In the genomic region with DNA sequence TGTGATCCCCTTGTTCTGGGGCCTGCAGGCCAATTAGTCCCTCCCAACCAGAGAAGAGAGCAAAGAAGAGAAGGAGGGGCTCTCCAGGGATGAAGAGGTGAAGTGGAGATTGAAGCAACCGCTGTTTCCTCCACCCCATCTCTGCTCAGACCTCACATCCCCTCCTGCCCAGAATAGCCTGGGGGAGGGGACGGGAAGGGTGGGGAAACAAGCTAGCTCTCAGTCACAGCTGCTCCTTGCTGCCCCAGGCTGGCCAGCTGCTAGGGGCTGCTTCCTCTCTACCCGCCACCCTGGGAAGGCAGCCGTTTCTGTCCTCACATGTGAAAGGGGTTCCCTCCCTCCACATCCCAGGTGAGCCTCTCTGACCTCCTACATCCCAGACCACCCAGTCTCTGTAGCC, we compare ENCODE assay signal across 8 mouse cellular contexts.
A peak's percentile ranks its signal among the peaks of the same experiment; 100 is the strongest.
DNase-seq lines count a peak whose midpoint lies in the region; ATAC-seq and TF ChIP-seq lines count a peak whose summit lies in the region.

No protein-coding gene starts in this region.

- peaks cover 3% of the 10 kb centered on the region; the same call in 1 of the 2 replicates for H3K4me1 ChIP-seq in forebrain, embryonic 12.5 days
- H3K4me1 ChIP-seq in forebrain, postnatal 0 days (ENCODE audit: insufficient read depth), result no peaks in the 10 kb centered on the region
- H3K4me1 ChIP-seq in neural tube, embryonic 11.5 days (ENCODE audit: control insufficient read depth, insufficient read depth, low read length), result no peaks in the 10 kb centered on the region
- no peaks in the 10 kb centered on the region; the same call in 1 of the 2 replicates for H3K4me1 ChIP-seq in neural tube, embryonic 15.5 days

- WGBS in forebrain, embryonic 12.5 days, result 33% methylated on average over 4 of the region's 4 CpGs
- WGBS in forebrain, postnatal 0 days, result 32% methylated on average over 4 of the region's 4 CpGs
- WGBS in neural tube, embryonic 11.5 days, result 24% methylated on average over 4 of the region's 4 CpGs
- 40% methylated on average over 4 of the region's 4 CpGs for WGBS in neural tube, embryonic 15.5 days

- 0 out of 2 replicates have a peak, but pooled peaks have one; percentile 44 for ATAC-seq in forebrain, embryonic 12.5 days (ENCODE audit: low FRiP score)
- ATAC-seq in forebrain, postnatal 0 days, result no peak
- ATAC-seq in neural tube, embryonic 11.5 days (ENCODE audit: insufficient read depth, low FRiP score, low TSS enrichment), result no peak
- no peak for ATAC-seq in neural tube, embryonic 15.5 days (ENCODE audit: low FRiP score)
- peak; percentile 88 for ATAC-seq in megakaryocyte, adult 5-6 weeks (ENCODE audit: poor library complexity, severe bottlenecking)

- no peak for TF ChIP-seq CTCF in forebrain, postnatal 0 days (IDR thresholded peaks at IDR 0.05; ENCODE audit: low read depth)

- no peaks in the 10 kb centered on the region for H3K36me3 ChIP-seq in forebrain, embryonic 12.5 days (replicated peaks)
- H3K36me3 ChIP-seq in forebrain, postnatal 0 days (ENCODE audit: insufficient read depth), result no peaks in the 10 kb centered on the region
- no peaks in the 10 kb centered on the region for H3K36me3 ChIP-seq in neural tube, embryonic 11.5 days (ENCODE audit: control insufficient read depth, insufficient read depth, low read length)
- H3K36me3 ChIP-seq in neural tube, embryonic 15.5 days, result no peaks in the 10 kb centered on the region

- no peaks in the 10 kb centered on the region for H3K27me3 ChIP-seq in forebrain, embryonic 12.5 days
- H3K27me3 ChIP-seq in forebrain, postnatal 0 days (ENCODE audit: insufficient read depth, low read length), result no peaks in the 10 kb centered on the region
- H3K27me3 ChIP-seq in neural tube, embryonic 11.5 days (ENCODE audit: control insufficient read depth, insufficient read depth, low read length), result no peaks in the 10 kb centered on the region
- no peaks in the 10 kb centered on the region for H3K27me3 ChIP-seq in neural tube, embryonic 15.5 days (replicated peaks)

- no peaks in the 10 kb centered on the region for H3K9me3 ChIP-seq in forebrain, embryonic 12.5 days
- H3K9me3 ChIP-seq in forebrain, postnatal 0 days (ENCODE audit: low read length), result no peaks in the 10 kb centered on the region
- H3K9me3 ChIP-seq in neural tube, embryonic 11.5 days (ENCODE audit: control insufficient read depth, low read length), result no peaks in the 10 kb centered on the region
- H3K9me3 ChIP-seq in neural tube, embryonic 15.5 days (replicated peaks), result no peaks in the 10 kb centered on the region

- no peak overlapping the region for H3K4me2 ChIP-seq in forebrain, embryonic 12.5 days
- H3K4me2 ChIP-seq in forebrain, postnatal 0 days (ENCODE audit: low read depth), result no peak overlapping the region
- H3K4me2 ChIP-seq in neural tube, embryonic 11.5 days (ENCODE audit: low read depth), result no peak overlapping the region
- no peak overlapping the region for H3K4me2 ChIP-seq in neural tube, embryonic 15.5 days

- no peak for DNase-seq in forebrain, postnatal 0 days
- peak; percentile 31 for DNase-seq in neural tube, embryonic 11.5 days (ENCODE audit: low spot score)
- peak; percentile 59 for DNase-seq in thymus, postnatal 4 days
- DNase-seq in adrenal gland, adult 18-20 months (ENCODE audit: low spot score in 2 of 2), result no peak
- no peak for DNase-seq in left cerebral cortex, postnatal 14 days (ENCODE audit: low spot score in 2 of 2)

- intact Hi-C loops in left cerebral cortex, postnatal 14 days (cut with DNase I), result no loop called here

- H3K27ac ChIP-seq in forebrain, embryonic 12.5 days, result no peak overlapping the region
- H3K27ac ChIP-seq in forebrain, postnatal 0 days (ENCODE audit: low read depth, low read length), result no peak overlapping the region
- H3K27ac ChIP-seq in neural tube, embryonic 11.5 days (ENCODE audit: low read depth, low read length), result no peak overlapping the region
- H3K27ac ChIP-seq in neural tube, embryonic 15.5 days (replicated peaks), result no peak overlapping the region

- no peak overlapping the region for H3K9ac ChIP-seq in forebrain, embryonic 12.5 days
- no peak overlapping the region for H3K9ac ChIP-seq in forebrain, postnatal 0 days
- no peak overlapping the region; the same call in 1 of the 2 replicates for H3K9ac ChIP-seq in neural tube, embryonic 11.5 days (ENCODE audit: low read length)
- H3K9ac ChIP-seq in neural tube, embryonic 15.5 days (replicated peaks), result no peak overlapping the region

- no peak overlapping the region for H3K4me3 ChIP-seq in forebrain, embryonic 12.5 days (replicated peaks)
- no peak overlapping the region for H3K4me3 ChIP-seq in forebrain, postnatal 0 days (ENCODE audit: low read depth, low read length)
- no peak overlapping the region for H3K4me3 ChIP-seq in neural tube, embryonic 11.5 days (ENCODE audit: low read depth, low read length)
- H3K4me3 ChIP-seq in neural tube, embryonic 15.5 days (replicated peaks), result no peak overlapping the region

Comparison
In these comparisons a context has a peak if more than half of its experiments do, and no peak if none do; other contexts are left out.
1. ATAC-seq: peak in forebrain, embryonic 12.5 days (single experiment) and megakaryocyte, adult 5-6 weeks (single experiment); none in forebrain, postnatal 0 days (single experiment), neural tube, embryonic 11.5 days (single experiment) and neural tube, embryonic 15.5 days (single experiment).
2. DNase-seq: peak in neural tube, embryonic 11.5 days (single experiment) and thymus, postnatal 4 days (single experiment); none in forebrain, postnatal 0 days (single experiment), adrenal gland, adult 18-20 months (0 of 2) and left cerebral cortex, postnatal 14 days (0 of 2).